Mouse (Mus musculus): ENCODE data around the gene Vopp1. TPM values are rescaled to one million over a fixed set of nuclear protein-coding genes. Genes with fewer than 3 reads are reported as not detected.
"Not testable (repeated sequence)": the region's sequence is repeated elsewhere in the genome, so short reads cannot be mapped to it uniquely, and the experiment has no call there.

The Vopp1 gene
- polyA plus RNA-seq, 1 experiment from 2014 or later, result 18.5 TPM

DNA sequence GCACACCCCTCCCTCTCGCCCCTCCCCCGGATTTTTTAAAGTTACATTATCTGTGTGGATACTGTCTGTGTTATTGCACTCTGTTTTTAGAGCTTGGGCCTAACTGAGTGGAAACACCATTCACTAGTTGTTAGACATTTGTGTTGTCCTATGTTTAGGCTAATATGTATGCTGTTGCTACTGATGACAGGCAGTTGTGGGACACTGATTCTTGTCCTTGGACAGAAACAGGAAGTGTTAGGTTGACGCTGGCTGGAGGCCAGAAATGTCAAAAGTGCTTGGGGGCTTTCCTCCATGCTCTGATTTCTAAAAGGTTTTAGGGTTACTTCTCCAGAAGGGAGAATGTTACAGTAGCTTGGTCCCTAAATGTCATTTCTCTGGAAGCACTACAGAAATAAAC, 29.1 kb downstream of the Vopp1 start:
- Histone ChIP-seq H3K4me3 (ENCODE audit: low read depth, low read length) (no peak overlapping the region), H3K9me3 (replicated peaks; ENCODE audit: control insufficient read depth, low read length) (no peaks in the 10 kb centered on the region), H3K9ac (ENCODE audit: low read depth, low read length) (no peak overlapping the region), H3K4me1 (ENCODE audit: control insufficient read depth, insufficient read depth, low read length) (peaks cover 4% of the 10 kb centered on the region; the same call in 1 of the 2 replicates), H3K4me2 (no peak overlapping the region), H3K27me3 (ENCODE audit: control insufficient read depth, insufficient read depth, low read length) (no peaks in the 10 kb centered on the region), H3K27ac (ENCODE audit: low read depth, low read length) (peak overlapping the region; percentile 57; the same call in 1 of the 2 replicates), H3K36me3 (ENCODE audit: control insufficient read depth, insufficient read depth, low read length) (no peaks in the 10 kb centered on the region)
- 55% methylated on average over 3 of the region's 3 CpGs for WGBS (ENCODE audit: insufficient replicate concordance)
- no peak; the same call in 1 of the 2 replicates for ATAC-seq (replicated peaks; ENCODE audit: insufficient number of reproducible peaks, low FRiP score, low TSS enrichment)

DNA sequence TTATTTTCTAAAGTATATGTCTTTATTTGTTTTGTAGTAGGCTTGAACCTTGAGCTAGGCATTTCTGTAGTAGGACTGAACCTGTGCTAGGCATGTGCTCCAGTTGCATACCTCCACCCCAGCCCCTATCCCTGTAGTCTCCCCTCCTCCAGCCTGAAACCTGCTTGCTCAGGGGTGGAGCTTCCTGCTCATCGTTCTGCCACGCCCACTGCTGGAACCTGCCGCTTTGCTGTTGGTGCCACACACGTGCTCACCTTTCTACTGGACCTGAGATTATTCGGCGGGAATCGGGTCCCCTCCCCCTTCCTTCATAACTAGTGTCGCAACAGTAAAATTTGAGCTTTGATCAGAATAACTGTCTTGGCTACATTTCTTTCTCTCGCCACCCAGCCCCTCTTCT, 32.1 kb downstream of the Vopp1 start:
- not testable (repeated sequence) for ATAC-seq (replicated peaks; ENCODE audit: insufficient number of reproducible peaks, low FRiP score, low TSS enrichment); H3K27me3 ChIP-seq (ENCODE audit: control insufficient read depth, insufficient read depth, low read length); H3K9ac ChIP-seq (ENCODE audit: low read depth, low read length); H3K4me1 ChIP-seq (ENCODE audit: control insufficient read depth, insufficient read depth, low read length); H3K36me3 ChIP-seq (ENCODE audit: control insufficient read depth, insufficient read depth, low read length); H3K4me3 ChIP-seq (ENCODE audit: low read depth, low read length); H3K4me2 ChIP-seq; H3K9me3 ChIP-seq (replicated peaks; ENCODE audit: control insufficient read depth, low read length); H3K27ac ChIP-seq (ENCODE audit: low read depth, low read length)
- WGBS (ENCODE audit: insufficient replicate concordance), result 70% methylated on average over 9 of the region's 9 CpGs

DNA sequence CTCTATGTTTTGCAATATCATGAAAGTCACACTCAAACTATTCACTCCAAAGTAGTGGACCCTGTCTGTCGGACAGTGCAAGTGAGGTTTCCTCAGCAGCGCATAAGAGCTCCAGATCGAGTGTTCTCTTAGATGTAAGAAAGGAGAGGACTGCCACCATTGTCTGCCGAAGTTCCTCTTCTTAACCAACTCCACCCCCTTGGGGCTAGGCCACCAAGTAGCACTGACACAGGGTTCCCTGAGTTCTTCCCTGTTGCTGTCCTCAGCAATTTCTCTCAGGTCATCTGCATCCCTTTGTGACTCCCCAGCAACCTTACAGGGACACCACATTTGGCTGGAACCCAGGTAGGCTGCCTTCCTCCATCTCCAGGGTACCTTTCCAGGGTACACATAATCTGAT, 34.4 kb downstream of the Vopp1 start:
- H3K27me3 ChIP-seq (ENCODE audit: control insufficient read depth, insufficient read depth, low read length), result no peaks in the 10 kb centered on the region
- H3K4me2 ChIP-seq, result no peak overlapping the region
- H3K36me3 ChIP-seq (ENCODE audit: control insufficient read depth, insufficient read depth, low read length), result peaks cover 2% of the 10 kb centered on the region; the same call in 1 of the 2 replicates
- H3K4me1 ChIP-seq (ENCODE audit: control insufficient read depth, insufficient read depth, low read length), result no peaks in the 10 kb centered on the region
- no peak for ATAC-seq (replicated peaks; ENCODE audit: insufficient number of reproducible peaks, low FRiP score, low TSS enrichment)
- H3K9ac ChIP-seq (ENCODE audit: low read depth, low read length), result no peak overlapping the region
- H3K4me3 ChIP-seq (ENCODE audit: low read depth, low read length), result no peak overlapping the region
- no peaks in the 10 kb centered on the region for H3K9me3 ChIP-seq (replicated peaks; ENCODE audit: control insufficient read depth, low read length)
- WGBS (ENCODE audit: insufficient replicate concordance), result 86% methylated on average over 4 of the region's 4 CpGs
- H3K27ac ChIP-seq (ENCODE audit: low read depth, low read length), result no peak overlapping the region

DNA sequence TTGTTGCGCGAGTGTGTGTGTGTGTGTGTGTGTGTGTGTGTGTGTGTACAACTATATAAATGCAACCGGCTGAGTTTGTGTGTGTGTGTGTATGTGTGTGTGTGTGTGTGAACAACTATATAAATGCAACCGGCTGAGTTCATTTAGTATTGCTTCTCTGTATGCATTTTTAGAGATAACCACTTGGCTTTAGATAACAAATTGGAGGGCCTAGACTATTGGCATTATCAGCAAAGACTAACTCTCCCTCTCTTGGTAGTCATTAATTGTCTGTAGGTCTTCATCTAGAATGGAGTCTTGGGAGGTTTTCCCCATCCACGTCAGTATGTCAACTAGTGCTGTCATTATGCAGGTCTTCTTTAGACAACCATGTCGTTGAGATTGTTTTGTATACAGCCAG, 37.6 kb downstream of the Vopp1 start:
- WGBS (ENCODE audit: insufficient replicate concordance), result 94% methylated on average over 6 of the region's 6 CpGs
- Histone ChIP-seq H3K9ac (ENCODE audit: low read depth, low read length) (no peak overlapping the region), H3K27ac (ENCODE audit: low read depth, low read length) (no peak overlapping the region), H3K4me3 (ENCODE audit: low read depth, low read length) (no peak overlapping the region), H3K36me3 (ENCODE audit: control insufficient read depth, insufficient read depth, low read length) (peaks cover 2% of the 10 kb centered on the region; the same call in 1 of the 2 replicates), H3K9me3 (replicated peaks; ENCODE audit: control insufficient read depth, low read length) (no peaks in the 10 kb centered on the region), H3K4me2 (no peak overlapping the region), H3K27me3 (ENCODE audit: control insufficient read depth, insufficient read depth, low read length) (no peaks in the 10 kb centered on the region), H3K4me1 (ENCODE audit: control insufficient read depth, insufficient read depth, low read length) (no peaks in the 10 kb centered on the region)
- no peak for ATAC-seq (replicated peaks; ENCODE audit: insufficient number of reproducible peaks, low FRiP score, low TSS enrichment)

DNA sequence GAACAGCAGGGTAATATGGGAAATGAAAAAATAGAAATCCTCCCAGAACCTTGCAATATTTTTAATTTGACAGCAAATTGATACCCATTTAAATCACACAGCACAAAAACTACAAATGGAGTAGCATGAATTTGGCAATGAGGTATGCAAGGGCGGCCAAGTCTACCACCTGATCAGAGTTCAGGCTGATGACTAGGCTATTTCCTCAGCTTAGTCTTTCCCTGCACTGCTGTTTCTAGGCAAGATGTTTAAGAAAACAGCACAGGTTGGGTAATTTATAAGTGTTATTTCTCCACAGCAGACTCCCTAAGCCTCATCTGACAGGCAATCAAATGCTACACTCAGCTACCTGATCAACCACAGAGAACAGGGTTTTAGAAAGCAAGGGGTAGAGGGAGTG, 40.7 kb downstream of the Vopp1 start:
- Histone ChIP-seq H3K27ac (ENCODE audit: low read depth, low read length) (no peak overlapping the region), H3K27me3 (ENCODE audit: control insufficient read depth, insufficient read depth, low read length) (no peaks in the 10 kb centered on the region), H3K9ac (ENCODE audit: low read depth, low read length) (no peak overlapping the region), H3K4me3 (ENCODE audit: low read depth, low read length) (no peak overlapping the region), H3K4me2 (no peak overlapping the region), H3K36me3 (ENCODE audit: control insufficient read depth, insufficient read depth, low read length) (peaks cover 2% of the 10 kb centered on the region; the same call in 1 of the 2 replicates), H3K9me3 (replicated peaks; ENCODE audit: control insufficient read depth, low read length) (no peaks in the 10 kb centered on the region), H3K4me1 (ENCODE audit: control insufficient read depth, insufficient read depth, low read length) (no peaks in the 10 kb centered on the region)
- WGBS (ENCODE audit: insufficient replicate concordance), result 91% methylated on average over 1 of the region's 1 CpGs
- no peak for ATAC-seq (replicated peaks; ENCODE audit: insufficient number of reproducible peaks, low FRiP score, low TSS enrichment)

DNA sequence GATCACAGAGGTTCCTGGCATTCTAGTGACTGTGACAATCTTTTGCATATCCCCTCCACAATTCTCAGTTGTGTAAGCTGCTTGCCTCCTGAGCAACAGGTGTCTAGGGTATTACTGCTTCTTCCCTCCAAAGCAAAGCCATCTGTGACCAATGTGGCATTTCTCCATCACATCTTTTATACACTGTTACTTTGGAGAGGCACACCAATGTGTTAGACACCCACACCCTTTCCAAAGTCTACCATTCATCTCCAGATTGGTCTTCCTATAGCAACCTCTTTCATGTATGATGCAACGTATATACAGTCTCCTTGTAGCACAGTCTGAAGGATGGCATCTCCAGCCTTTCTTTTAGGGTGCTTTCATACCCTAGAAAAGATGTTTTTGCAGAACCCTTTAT, 42.3 kb downstream of the Vopp1 start:
- no peaks in the 10 kb centered on the region for H3K36me3 ChIP-seq (ENCODE audit: control insufficient read depth, insufficient read depth, low read length)
- H3K27ac ChIP-seq (ENCODE audit: low read depth, low read length), result no peak overlapping the region
- H3K27me3 ChIP-seq (ENCODE audit: control insufficient read depth, insufficient read depth, low read length), result no peaks in the 10 kb centered on the region
- no peak overlapping the region for H3K4me2 ChIP-seq
- no peaks in the 10 kb centered on the region for H3K9me3 ChIP-seq (replicated peaks; ENCODE audit: control insufficient read depth, low read length)
- H3K4me1 ChIP-seq (ENCODE audit: control insufficient read depth, insufficient read depth, low read length), result no peaks in the 10 kb centered on the region
- WGBS (ENCODE audit: insufficient replicate concordance), result 92% methylated on average over 1 of the region's 1 CpGs
- H3K4me3 ChIP-seq (ENCODE audit: low read depth, low read length), result no peak overlapping the region
- H3K9ac ChIP-seq (ENCODE audit: low read depth, low read length), result no peak overlapping the region
- no peak for ATAC-seq (replicated peaks; ENCODE audit: insufficient number of reproducible peaks, low FRiP score, low TSS enrichment)

DNA sequence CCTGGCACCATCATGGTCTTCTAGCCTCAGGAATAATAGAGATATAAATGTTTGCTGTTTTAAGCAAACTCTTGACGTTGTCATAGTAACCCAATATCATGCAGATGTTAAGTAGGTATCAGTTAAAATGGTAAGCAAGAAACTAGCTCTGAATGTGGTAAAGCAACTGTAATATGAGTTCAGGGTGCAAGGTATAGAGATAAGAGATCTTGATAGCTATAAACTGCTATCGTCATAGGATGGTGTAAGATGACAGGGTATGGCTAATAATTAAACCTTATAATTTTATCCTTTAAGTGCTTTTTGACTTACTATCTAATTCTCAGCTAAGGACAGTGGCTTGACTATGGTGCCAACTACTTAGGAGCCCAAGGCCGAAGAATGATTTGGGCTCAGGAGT, 44.6 kb downstream of the Vopp1 start:
- Histone ChIP-seq H3K9ac (ENCODE audit: low read depth, low read length) (no peak overlapping the region), H3K4me1 (ENCODE audit: control insufficient read depth, insufficient read depth, low read length) (no peaks in the 10 kb centered on the region), H3K27ac (ENCODE audit: low read depth, low read length) (no peak overlapping the region), H3K4me2 (no peak overlapping the region), H3K9me3 (replicated peaks; ENCODE audit: control insufficient read depth, low read length) (no peaks in the 10 kb centered on the region), H3K4me3 (ENCODE audit: low read depth, low read length) (no peak overlapping the region), H3K36me3 (ENCODE audit: control insufficient read depth, insufficient read depth, low read length) (no peaks in the 10 kb centered on the region), H3K27me3 (ENCODE audit: control insufficient read depth, insufficient read depth, low read length) (no peaks in the 10 kb centered on the region)
- 95% methylated on average over 3 of the region's 3 CpGs for WGBS (ENCODE audit: insufficient replicate concordance)
- no peak for ATAC-seq (replicated peaks; ENCODE audit: insufficient number of reproducible peaks, low FRiP score, low TSS enrichment)

DNA sequence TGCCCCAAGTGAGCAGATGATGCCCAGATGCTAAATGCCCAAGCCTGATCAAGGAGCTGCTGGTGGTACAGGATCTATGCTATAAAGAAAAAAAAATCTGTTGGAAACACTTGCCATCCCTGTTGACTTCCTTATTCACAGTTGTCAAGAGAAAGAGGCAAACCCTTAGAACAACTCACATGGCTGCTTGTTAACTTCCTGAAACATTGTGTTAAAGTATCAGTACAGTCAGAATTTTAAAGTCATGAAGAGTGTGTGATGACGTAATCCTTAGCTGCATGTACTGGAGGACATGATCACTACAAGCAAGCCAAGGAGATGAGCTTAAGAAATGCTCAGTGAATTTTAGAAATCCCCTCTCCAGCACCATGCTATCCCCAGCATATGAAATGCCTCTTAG, 51.2 kb downstream of the Vopp1 start:
- Histone ChIP-seq H3K36me3 (ENCODE audit: control insufficient read depth, insufficient read depth, low read length) (peaks cover 10% of the 10 kb centered on the region), H3K27ac (ENCODE audit: low read depth, low read length) (no peak overlapping the region), H3K4me3 (ENCODE audit: low read depth, low read length) (no peak overlapping the region), H3K4me1 (ENCODE audit: control insufficient read depth, insufficient read depth, low read length) (no peaks in the 10 kb centered on the region), H3K4me2 (no peak overlapping the region), H3K9ac (ENCODE audit: low read depth, low read length) (no peak overlapping the region), H3K9me3 (replicated peaks; ENCODE audit: control insufficient read depth, low read length) (no peaks in the 10 kb centered on the region), H3K27me3 (ENCODE audit: control insufficient read depth, insufficient read depth, low read length) (no peaks in the 10 kb centered on the region)
- WGBS (ENCODE audit: insufficient replicate concordance), result 85% methylated on average over 1 of the region's 1 CpGs
- ATAC-seq (replicated peaks; ENCODE audit: insufficient number of reproducible peaks, low FRiP score, low TSS enrichment), result no peak

DNA sequence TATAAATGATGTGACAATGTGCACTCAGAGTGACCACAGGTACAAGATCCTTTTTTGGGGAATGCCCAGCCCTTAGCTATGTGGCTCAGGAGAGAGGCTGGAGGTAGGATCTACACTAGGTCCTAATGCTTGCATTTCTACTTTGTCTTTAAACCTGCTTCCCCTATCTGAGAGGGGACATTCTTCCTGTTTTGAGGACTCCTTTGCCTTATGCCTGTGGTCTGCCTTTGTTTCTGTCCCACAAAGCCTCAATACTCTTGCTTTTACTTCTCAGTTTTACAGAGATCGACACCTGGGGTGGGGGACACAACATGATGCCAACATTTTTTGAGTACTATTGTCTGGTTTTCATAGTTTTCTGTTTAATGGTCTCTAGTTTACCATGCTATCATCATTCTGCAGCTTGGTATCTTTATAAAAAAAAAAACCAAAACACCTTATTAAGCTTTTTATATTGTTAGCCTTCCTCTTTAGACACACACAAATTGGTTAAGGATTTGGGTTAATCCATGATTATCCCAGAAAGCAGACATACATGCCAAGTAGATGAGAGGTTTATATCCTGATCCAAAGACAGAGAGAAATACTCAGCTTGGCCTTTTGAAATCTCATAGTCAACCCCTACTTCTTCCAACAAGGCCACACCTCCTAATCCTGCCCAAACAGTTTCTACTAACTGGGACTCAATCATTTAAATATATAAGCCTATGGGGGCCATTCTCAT, 54.3 kb downstream of the Vopp1 start:
- H3K36me3 ChIP-seq (ENCODE audit: control insufficient read depth, insufficient read depth, low read length), result peaks cover 10% of the 10 kb centered on the region
- H3K9me3 ChIP-seq (replicated peaks; ENCODE audit: control insufficient read depth, low read length), result no peaks in the 10 kb centered on the region
- 78% methylated on average over 1 of the region's 1 CpGs for whole genome bisulfite sequencing (ENCODE audit: insufficient replicate concordance)
- ATAC-seq (replicated peaks; ENCODE audit: insufficient number of reproducible peaks, low FRiP score, low TSS enrichment), result no peak
- no peaks in the 10 kb centered on the region for H3K27me3 ChIP-seq (ENCODE audit: control insufficient read depth, insufficient read depth, low read length)
- no peak overlapping the region for H3K4me3 ChIP-seq (ENCODE audit: low read depth, low read length)
- H3K9ac ChIP-seq (ENCODE audit: low read depth, low read length), result no peak overlapping the region
- H3K4me1 ChIP-seq (ENCODE audit: control insufficient read depth, insufficient read depth, low read length), result peaks cover 5% of the 10 kb centered on the region; the same call in 1 of the 2 replicates
- H3K27ac ChIP-seq (ENCODE audit: low read depth, low read length), result no peak overlapping the region
- H3K4me2 ChIP-seq, result no peak overlapping the region
